Mouse (Mus musculus): ENCODE results near the gene Adk.
A peak's percentile ranks its signal among the peaks of the same experiment; 100 is the strongest.
"Not testable (repeated sequence)": the region's sequence is repeated elsewhere in the genome, so short reads cannot be mapped to it uniquely, and the experiment has no call there.

Gene Adk

DNA sequence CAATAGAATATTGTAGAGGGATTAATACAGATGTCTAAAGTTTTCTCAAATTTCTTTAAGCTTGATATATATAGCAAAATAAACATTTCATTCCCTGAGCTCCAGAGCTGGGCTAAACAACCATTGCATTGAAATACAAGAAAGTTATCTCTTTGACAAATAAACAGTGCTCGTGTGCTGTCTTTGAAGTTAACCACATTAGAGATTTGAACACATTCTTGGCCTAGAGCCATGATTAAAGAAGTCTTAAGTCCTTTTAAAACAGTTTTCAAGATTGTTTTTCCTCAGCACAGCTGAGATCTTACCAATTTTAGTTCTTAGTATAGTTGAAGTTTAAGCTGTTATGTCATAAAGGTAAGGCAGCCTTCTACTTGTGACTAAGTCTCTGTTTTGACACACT lies 11.9 kb downstream of the Adk start:
- no peak for DNase-seq (ENCODE audit: low read depth, low spot score)

DNA sequence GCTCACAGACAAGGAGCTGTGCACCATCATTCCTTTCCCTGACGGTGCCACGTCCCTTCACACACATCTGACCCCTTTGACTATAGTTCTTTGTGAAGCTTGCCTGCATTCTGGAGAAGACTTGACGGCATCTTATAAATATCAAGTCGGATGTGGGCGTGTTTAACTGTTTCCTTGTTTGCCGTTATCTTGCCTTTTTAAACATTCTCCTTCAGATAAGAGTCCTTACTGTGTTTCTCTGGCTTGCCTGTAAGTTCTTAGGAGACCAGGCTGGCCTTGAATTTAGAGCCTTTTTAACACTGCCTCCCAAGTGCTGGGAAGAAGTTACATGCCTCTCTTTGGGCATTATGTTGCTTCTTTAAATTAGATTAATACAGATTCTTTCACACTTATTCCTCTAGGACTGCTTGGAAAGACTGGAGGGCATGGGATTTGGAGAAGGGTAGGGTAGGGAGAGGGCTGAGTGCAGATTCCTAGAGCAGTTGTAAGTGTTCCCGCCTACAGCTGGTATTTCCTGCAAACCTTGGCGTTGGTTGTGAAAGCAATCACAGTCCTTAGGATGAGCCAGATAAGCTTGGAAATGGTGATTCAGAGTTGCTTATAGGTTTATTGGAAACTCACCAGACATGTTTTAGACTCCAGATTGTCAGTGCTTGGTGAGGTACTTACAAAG lies 13.3 kb downstream of the Adk start:
- no peak for DNase-seq (ENCODE audit: low read depth, low spot score)

DNA sequence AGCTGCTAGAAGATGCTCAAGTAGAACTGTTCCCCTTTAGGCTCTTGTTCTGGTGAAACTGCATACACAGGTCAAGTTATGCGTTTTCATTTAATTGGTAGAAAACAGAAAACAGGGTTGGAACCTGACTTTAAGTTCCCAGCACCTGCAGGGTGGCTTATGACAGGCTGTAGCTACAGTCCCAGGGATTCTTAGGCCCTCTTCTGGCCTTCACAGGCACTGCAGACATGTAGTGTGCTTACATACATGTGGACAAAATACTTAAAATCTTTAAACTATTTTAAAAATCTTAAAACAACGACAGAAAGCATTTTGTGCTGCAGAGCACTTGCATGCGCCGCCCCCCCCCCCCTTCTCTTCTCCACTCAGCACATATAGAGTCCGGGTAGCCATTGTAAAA lies 17.2 kb downstream of the Adk start:
- no peak for DNase-seq (ENCODE audit: low read depth, low spot score)

DNA sequence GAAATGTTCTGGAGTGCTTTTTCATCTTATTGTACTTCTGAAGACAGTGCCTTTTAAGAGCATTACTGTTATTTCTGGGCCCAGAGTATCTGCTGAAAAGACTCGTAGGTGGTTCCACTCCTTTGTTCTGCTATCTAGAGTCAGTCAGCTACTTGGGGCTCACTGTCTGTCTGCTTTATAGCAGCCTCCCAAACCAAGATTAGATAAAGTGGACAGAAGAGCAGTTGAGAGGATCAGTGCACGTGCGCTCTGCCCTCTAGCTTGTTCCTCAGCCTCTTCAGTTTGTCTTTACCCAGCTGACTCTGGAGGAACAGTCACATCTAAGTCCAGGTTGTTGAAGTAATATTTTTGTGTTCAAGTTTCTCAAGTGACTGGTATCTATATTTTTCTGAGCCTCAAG lies 21.6 kb downstream of the Adk start:
- no peak for DNase-seq (ENCODE audit: low read depth, low spot score)

DNA sequence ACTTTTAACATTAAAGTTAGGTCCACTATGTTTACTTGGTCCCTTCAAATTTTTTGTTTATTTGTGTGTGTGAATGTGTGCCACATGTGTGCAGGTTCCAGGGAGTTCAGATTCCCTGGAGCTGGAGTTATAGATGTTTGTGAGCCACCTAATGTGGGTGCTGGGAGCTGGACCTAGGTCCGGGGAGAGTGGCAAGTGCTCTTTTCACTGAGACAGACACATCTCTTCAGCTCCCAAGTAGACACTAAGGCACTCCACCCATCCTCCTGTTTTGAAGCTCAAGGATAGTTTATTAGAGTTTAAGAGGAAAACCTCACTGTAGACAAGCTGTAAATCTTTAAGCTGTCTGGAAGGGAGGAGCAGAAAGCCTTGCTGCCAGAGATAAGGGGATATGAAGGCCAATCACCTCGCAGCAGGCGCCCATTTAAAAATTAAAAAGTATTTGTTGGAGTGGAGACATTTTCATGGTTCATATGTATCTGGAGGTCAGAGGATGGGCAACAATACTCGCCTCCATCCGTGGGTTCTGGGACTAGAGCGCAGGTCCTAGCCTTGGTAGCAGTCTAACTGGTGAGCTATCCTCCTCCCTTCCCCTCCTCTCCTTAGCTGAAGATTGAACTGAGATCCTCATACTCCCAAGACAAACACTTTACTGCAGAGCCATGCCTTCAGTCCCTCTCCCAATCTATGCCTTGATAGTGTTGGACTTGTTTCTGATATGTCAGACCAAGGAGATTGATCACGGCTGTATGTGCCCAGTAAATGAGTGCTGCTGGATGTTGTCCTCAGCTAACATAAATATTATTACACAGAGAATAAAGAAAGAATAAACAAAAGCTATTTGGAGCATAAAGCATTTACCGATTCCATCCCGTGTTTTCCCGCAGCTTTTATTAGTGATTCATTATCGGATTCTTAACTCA lies 22.3 kb downstream of the Adk start:
- no peak for DNase-seq (ENCODE audit: low read depth, low spot score)

DNA sequence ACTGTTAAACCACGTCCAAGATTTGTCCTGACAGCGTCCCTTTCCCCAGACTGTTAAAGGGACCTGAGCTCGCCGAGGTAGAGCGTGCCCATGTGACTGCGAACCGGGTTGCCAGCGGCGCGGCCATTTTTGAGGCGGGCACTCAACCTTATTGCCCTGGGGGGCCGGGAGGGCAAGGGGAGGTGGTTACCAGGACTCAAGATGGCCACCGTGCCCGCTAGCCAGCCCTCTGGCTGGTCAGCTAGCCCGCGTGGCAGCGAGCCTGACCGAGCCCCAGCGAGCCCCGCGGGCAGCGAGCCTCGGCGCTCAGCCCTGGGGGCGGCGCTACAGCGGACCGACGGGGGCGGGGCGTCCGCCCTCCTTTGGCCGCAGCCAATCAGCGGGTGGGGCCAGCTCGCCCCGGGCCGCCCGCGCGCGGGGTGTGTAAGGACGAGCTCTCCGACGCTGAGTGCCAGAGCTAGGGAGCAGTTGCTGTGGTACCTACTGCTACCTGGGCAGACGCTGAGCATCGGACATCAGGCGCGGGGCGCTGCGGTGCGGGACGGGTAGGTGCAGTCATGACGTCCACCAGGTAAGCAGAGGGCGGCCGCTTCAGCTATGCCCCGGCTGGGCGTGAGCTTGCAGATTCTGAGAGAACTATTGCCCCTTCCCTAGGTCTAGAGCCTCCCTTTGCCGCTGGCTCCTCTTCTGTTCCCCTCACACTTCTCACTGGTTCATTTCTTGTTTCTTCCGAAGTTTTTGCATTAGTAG lies 23.6 kb downstream of the Adk start:
- DNase-seq (ENCODE audit: low read depth, low spot score), result peak; percentile 94

DNA sequence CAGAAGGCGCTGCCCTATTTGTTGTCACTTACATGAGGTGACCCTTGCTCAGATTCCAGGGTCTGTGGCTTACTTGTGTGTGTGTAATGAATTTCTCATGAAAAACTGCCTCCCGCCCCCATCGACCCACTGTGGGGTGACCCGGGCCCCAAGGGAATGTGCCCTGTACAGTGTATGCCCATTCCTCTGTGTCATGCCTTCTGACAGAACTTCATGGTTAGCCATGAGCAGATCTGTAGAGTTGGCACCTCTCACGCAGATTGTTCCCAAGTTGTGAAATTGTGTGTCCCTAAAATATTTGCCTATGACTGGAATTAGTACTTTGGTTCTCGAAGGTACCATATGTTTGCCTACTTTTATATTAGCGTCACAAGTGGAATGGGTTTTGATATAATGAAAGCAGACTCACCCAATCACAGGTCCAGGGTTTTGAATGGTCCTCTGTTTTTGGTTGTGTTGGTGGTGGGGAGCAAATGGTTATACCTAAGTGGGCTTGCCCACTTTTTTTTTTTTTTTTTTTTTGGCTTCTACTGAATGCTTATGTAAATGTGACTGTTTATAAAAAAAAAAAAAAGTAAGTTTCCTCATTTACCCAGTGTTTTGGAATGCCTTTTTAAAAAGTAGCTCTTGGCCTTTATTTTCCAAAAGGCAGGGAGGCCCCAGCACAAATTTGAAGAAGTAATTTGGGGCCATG lies 24.3 kb downstream of the Adk start:
- no peak for DNase-seq (ENCODE audit: low read depth, low spot score)

DNA sequence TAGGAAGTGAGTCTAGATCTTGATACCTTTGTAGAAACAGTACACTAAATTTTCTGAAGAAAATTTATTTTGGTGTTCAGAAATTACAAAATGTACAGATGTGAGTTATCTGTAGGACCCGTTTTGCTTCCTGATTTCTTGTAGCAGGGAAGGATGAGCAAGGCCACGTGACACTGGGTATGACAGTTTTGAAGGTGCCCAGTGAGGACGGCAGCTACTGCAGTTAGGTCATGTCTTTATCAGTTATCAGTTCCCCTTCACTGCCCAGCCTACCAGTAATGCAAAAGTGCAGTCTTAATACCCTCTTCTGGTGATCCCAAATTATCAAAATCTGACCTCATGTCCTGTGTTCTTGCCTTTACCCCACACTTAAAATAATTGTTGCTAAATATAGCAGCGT lies 25.6 kb downstream of the Adk start:
- DNase-seq (ENCODE audit: low read depth, low spot score), result no peak

DNA sequence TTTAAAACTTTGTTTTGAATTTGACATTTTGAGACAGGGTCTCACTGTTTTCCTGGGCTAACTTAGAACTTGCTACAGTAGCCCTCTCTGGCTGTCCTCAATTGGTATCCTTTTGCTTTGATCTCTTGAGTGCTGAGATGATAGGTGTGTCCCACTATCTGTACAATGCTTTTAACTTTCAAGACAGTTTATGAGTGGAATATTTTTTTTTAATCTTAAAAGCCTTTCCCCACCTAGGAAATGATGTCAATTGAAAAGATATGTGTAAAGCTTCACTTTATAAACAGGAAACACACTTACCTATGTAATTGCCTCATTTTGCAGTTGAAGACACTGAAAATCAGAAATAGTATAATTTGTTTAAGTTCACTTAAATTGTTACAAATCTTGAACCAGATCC lies 26.1 kb downstream of the Adk start:
- DNase-seq (ENCODE audit: low read depth, low spot score), result no peak

DNA sequence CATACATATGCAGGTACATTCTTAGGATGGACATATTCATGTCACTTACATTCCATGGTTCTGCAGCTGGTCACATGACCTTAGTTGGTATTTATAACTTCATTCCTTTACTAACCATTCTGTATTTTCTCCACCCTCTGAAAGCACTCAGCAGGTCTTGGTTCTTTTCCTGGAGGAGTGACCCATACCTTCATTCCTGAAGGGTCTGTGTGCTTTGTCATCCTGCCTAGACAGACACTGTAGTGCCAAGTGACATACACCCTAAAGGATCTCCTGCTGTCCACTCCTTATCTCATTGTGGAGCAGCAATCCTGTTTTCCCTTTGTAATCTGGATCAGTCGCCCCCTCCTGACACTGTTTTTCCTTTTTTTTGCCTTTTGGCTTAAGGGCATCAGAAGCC lies 30.4 kb downstream of the Adk start:
- no peak for DNase-seq (ENCODE audit: low read depth, low spot score)

DNA sequence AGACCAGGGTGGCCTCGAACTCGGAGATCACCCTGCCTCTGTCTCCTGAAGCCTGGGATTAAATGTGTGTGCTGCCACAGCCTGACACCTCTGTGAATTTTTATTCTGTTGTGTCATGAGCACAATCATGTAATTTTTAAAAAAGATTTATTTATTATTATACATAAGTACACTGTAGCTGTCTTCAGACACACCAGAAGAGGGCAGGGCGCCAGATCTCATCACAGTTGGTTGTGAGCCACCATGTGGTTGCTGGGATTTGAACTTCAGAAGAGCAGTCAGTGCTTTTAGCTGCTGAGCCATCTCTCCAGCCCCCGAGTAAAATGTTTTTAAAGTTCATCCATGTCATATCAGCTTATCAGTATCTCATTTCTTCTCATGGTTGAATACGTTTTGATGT lies 33.3 kb downstream of the Adk start:
- DNase-seq (ENCODE audit: low read depth, low spot score), result no peak

DNA sequence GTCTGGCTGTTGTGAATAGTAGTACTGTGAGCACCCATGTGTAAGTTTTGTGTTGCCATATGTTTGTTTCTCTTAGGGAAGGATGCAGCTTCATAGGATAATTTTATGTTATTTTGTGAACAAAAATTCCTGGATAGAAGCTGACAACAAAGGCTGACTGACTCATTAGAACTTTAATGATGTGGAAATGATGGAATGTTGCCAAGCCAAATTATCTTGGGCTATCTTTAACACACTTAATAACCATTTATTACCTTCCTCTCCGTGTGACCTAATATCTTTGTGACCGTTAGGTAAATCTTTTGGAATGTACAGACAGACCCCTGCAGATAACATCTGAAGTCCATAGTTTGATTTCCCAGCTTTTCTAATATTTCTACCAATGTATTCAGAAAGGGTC lies 33.7 kb downstream of the Adk start:
- no peak for DNase-seq (ENCODE audit: low read depth, low spot score)

DNA sequence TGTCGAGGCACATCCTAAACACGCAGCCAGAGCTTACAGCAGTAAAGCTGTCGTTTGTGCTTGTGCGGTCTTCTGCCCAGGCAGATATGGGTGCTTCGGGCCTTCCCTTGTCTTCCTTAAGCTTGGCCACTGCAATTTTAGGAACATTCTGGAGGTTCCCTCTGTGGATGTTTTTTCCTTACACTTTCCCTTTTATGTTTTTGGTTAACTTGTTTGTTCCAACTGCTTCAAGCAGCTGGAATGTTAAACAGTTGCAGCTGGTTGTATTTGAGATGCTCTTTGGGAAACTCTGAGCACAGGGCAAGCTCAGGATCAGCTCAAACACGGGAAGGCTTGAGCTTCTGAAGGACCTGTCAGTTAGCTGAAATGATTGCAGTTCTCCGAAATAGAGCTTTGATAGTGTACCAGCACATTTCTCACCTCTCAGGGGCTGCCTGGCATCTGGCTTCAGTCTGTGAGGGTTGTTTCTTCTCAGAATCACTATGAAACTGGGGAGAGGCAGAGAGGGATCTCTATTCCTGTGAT lies 34.5 kb downstream of the Adk start:
- DNase-seq (ENCODE audit: low read depth, low spot score), result no peak

DNA sequence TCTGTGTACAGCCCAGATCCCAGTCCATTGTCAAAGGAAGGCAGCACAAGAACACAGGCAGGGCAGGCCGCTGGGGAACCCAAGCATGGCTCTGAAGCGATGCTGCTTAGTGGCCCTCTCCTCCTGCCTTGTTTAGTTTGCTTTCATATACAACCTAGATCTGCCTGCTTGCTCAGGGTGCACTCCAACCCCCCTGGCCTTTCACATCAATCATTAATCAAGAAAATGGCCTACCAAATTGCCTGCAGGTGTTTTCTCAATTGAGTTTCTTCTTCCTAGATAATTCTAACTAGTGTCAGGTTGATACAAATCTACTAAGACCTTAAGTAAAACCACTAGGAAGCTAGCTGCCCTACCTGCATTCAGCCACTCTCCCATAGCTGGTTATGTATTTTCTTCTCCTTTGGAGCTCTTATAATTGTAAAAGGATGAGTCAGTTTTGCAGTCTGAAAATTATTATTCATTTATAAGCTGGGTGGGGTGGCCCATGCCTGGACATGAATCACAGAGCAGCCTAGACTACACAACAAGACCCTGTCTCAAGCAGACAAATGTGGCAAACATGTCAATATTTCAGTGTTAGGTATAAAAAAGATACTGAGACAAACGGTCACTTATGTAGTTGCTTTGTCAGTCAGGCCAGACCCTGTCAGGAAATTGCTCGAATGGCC lies 35.2 kb downstream of the Adk start:
- DNase-seq (ENCODE audit: low read depth, low spot score), result no peak

DNA sequence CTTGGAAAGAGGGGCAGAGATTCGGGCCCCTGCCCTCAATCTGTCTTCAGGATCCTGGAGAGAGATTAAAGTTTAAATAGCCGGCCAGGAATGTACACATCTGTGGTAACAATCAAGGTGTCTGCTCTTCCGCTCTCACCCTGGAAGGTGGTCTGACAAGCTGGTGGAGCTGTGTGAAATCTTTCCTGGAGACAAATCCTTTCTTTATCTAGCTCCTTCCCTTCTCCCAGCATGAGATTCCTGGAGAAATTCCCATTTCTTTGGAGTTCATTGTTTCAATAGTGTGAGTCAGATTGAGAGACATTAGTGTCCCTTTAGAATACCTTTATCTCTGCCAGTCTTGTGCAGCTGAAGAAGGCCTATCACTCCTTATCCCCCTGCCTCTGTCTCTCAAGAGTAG lies 36.4 kb downstream of the Adk start:
- no peak for DNase-seq (ENCODE audit: low read depth, low spot score)

DNA sequence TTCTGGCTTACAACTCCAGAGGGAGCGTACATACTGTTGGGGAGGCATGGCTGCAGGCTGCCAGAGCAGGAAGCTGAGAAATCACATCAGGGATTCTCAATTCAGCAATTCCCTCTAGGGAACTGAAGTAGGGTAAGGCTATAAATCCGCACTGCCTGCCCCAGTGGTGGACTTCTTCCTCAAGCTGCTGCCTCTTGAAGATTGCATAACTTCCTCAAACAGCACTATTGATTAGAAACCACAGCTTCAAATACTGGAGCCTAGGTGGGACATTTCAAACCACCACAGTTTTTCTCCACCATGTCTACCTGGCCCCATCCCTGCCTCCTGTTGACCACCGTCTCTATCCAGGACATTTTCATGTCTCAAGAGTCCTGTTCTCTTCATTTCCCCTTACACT lies 38.0 kb downstream of the Adk start:
- DNase-seq (ENCODE audit: low read depth, low spot score), result no peak

DNA sequence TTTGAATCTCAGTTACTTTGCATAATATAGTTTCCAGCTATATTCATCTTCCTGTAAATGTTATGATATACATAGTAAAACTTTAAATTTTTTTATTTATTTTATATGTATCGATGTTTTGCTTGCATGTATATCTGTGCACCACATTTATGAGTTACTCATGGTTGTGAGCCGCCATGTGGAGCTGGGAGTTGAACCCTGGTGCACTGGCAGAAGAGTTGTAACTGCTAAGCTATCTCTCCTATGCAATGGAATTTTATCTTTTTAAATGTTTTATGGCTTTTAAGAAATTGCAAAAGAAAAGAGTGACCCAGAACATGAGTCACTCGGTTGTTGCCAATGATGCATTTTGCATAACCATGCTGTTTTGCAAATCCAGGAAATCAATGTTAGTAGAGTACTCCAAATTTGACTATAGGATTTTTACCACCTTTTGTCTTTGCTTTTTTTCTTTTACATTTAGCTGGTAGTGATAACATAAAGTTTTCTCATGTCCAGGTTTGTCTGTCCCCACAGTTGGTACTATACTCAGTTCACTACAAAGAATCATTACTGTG lies 38.6 kb downstream of the Adk start:
- DNase-seq (ENCODE audit: low read depth, low spot score), result no peak

DNA sequence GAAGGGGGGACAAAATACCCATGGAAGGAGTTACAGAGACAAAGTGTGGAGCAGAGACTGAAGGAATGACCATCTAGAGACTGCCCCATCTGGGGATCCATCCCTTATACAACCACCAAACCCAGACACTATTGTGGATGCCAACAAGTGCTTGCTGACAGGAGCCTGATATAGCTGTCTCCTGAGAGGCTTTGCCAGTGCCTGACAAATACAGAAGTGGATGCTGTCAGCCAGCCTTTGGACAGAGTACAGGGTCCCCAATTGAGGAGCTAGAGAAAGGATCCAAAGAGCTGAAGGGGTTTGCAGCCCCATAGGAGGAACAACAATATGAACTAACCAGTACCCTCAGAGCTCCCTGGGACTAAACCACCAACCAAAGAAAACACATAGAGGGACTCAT lies 41.8 kb downstream of the Adk start:
- DNase-seq (ENCODE audit: low read depth, low spot score), result not testable (repeated sequence)

DNA sequence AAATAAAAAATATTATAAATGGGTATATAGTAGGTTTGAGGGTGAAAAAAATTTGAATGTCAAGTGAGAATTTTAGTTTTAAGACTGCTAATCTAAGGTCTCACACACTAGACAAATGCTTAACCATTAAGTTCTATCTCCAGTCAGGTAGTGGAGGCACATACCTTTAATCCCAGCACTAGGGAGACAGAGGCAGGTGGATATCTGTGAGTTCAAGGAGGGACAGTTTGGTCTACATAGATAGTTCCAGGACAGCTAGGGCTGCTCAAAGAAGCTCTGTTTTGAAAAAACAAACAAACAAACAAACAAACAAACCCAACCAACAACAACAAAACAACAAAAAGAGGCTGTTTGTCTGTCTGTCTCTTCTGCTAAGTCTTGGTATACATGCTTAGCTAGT lies 43.9 kb downstream of the Adk start:
- no peak for DNase-seq (ENCODE audit: low read depth, low spot score)

DNA sequence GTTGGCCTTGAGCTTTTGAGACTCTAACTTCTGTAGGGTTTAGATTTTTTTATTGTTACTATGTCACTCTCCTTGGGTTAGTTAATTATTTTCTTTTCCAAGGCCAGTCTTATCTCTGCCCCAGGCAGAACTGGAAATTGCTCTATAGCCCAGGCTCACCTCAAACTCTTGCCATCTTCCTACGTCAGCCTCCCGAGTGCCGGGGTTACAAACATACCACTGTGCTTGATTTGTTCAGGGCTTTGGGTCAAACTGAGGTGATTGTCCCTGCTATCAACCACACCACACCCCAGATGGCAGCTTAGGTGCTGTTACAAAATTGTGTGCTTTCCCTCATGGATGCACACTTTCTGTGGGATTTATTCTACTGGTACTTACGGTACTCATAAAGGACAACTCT lies 44.3 kb downstream of the Adk start:
- DNase-seq (ENCODE audit: low read depth, low spot score), result no peak

DNA sequence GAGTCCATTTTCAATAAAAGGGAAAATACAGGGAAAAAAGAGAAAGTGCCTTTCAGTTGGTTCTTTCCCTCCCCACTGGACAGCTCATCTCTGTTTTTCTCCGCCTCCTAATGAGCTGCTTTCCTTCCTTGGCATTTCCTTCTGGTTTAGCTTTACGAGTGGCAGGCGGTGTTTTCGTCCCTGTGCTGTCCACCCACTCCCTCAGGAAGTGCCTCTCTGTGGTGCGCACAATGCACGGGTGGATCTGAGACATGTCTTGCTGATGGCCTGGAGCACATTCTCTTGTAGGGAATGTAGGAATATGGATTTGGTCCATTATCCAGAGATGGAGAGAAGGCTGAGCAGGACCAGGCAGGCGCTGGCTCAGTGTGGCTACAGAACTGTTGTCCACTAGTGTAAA lies 47.0 kb downstream of the Adk start:
- DNase-seq (ENCODE audit: low read depth, low spot score), result no peak

Measured in skeletal muscle tissue, adult 2 months (tissue).